Mouse (Mus musculus) embryonic facial prominence, embryonic 15.5 days (tissue): ENCODE data around the gene Ptpra. TPM values are rescaled to one million over a fixed set of nuclear protein-coding genes. Genes with fewer than 3 reads are reported as not detected.

Source experiments
- ATAC-seq: fragments of 200-750 bp; cut with Nextera tagmentation; 2 replicates; pipeline ENCODE4 v1.8.0; 2017; ENCODE audit warnings: low read depth, moderate TSS enrichment; ENCODE audit not compliant: insufficient number of reproducible peaks, low FRiP score, low TSS enrichment
- H3K27ac ChIP-seq: fragments of 300-500 bp; sonication (generic); replicated peaks from 2 replicates; pipeline ENCODE4 v1.5.1; 2015; ENCODE audit warnings: mild to moderate bottlenecking, inconsistent platforms
- H3K27me3 ChIP-seq: fragments of 300-500 bp; sonication (generic); 2 replicates; pipeline ENCODE4 v1.6.1; 2015; ENCODE audit warnings: inconsistent platforms
- H3K36me3 ChIP-seq: fragments of 300-500 bp; sonication (generic); 2 replicates; pipeline ENCODE4 v1.6.1; 2015; ENCODE audit warnings: mild to moderate bottlenecking, inconsistent platforms
- H3K4me1 ChIP-seq: fragments of 300-500 bp; sonication (generic); 2 replicates; pipeline ENCODE4 v1.6.1; 2015; ENCODE audit warnings: inconsistent platforms
- H3K4me2 ChIP-seq: fragments of 300-500 bp; sonication (generic); replicated peaks from 2 replicates; pipeline ENCODE4 v1.6.1; 2015; ENCODE audit warnings: mild to moderate bottlenecking, inconsistent platforms
- H3K4me3 ChIP-seq: fragments of 300-500 bp; sonication (generic); replicated peaks from 2 replicates; pipeline ENCODE4 v1.5.1; 2015; ENCODE audit warnings: mild to moderate bottlenecking, inconsistent platforms
- H3K9ac ChIP-seq: fragments of 300-500 bp; sonication (generic); 2 replicates; pipeline ENCODE4 v1.6.1; 2015; ENCODE audit warnings: inconsistent platforms
- H3K9me3 ChIP-seq: fragments of 300-500 bp; sonication (generic); replicated peaks from 2 replicates; pipeline ENCODE4 v1.6.1; 2016; ENCODE audit warnings: inconsistent platforms
- WGBS: fragments of 180-500 bp; shearing (Covaris S2); methylation state at CpG from one replicate; pipeline ENCODE4 v1.1.7; 2015; 5-methylcytosine and 5-hydroxymethylcytosine counted together
- polyA plus RNA-seq: library from polyadenylated mRNA; unstranded; fragments of >200 nt; fragmentation: Nextera tagmentation; extraction: Ambion mirVana; gene quantifications from 2 replicates; pipeline ENCODE4 v1.2.1, GENCODE M21; 2015

Gene Ptpra
- polyA plus RNA-seq, 1 experiment from 2014 or later, result 108 TPM

GRCm38 (mm10) chr2:130461287-130462071 lies 11.4 kb downstream of the Ptpra start:
- Histone ChIP-seq H3K4me1 (0 out of 2 replicates have a peak, but pooled peaks cover 6% of the 10 kb centered on the region), H3K4me3 (no peak overlapping the region), H3K27ac (no peak overlapping the region), H3K9ac (no peak overlapping the region), H3K36me3 (no peaks in the 10 kb centered on the region), H3K4me2 (no peak overlapping the region), H3K27me3 (no peaks in the 10 kb centered on the region), H3K9me3 (no peaks in the 10 kb centered on the region)
- ATAC-seq, result no peak
- 52% methylated on average over 15 of the region's 15 CpGs for WGBS

- H3K9me3 ChIP-seq, result no peaks in the 10 kb centered on the region
- H3K27me3 ChIP-seq, result no peaks in the 10 kb centered on the region
- H3K4me3 ChIP-seq, result no peak overlapping the region
- no peak overlapping the region for H3K27ac ChIP-seq
- no peaks in the 10 kb centered on the region for H3K36me3 ChIP-seq
- 0 out of 2 replicates have a peak, but pooled peaks cover 2% of the 10 kb centered on the region for H3K4me1 ChIP-seq
- H3K9ac ChIP-seq, result no peak overlapping the region
- H3K4me2 ChIP-seq, result no peak overlapping the region
- 92% methylated on average over 1 of the region's 1 CpGs for WGBS
- no peak for ATAC-seq
Observed at GRCm38 (mm10) chr2:130466438-130466837, 16.4 kb downstream of the Ptpra start.

DNA sequence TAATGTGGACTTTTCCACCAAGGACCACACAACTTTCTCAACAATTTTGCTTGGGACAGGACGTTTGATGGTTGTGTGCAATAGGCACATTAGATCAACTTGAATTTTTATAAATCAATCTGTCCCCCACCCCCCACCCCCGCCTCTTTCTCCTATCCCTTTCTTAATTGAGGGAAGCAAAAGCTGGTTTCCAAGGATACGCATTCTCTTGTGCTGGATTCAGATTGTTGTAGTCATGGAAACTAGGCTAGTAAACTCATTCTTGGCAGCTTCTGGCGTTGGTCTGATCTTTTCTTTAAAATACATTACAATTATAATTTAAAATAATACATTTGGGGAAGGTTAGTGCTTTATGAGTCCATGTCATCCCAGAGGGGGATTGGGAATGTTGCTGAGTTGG lies 19.3 kb downstream of the Ptpra start:
- no peak overlapping the region for H3K27ac ChIP-seq
- no peaks in the 10 kb centered on the region for H3K36me3 ChIP-seq
- no peaks in the 10 kb centered on the region for H3K9me3 ChIP-seq
- ATAC-seq, result no peak
- WGBS, result 58% methylated on average over 4 of the region's 4 CpGs
- no peak overlapping the region for H3K9ac ChIP-seq
- H3K4me1 ChIP-seq, result no peaks in the 10 kb centered on the region
- no peak overlapping the region for H3K4me3 ChIP-seq
- H3K4me2 ChIP-seq, result no peak overlapping the region
- H3K27me3 ChIP-seq, result no peaks in the 10 kb centered on the region

DNA sequence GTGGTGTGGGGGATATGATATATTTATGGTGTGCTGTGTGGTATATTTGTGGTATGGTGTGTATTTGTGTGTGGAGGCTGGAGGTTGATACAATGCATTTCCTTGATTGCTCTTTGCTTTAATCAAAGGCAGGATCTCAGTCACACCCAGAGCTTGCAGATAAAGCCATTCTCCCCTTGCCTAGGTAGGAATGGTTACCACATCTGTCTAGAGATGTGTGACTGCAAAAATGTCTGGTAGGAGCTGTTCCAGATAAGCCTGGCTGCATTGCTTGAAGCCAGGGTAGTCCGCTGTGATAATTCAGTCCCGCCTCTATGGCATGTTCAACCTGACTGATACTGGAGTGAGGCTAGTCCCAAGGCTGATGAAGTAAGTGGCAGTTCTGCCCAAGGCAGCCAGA lies 19.9 kb downstream of the Ptpra start:
- WGBS, result 86% methylated on average over 2 of the region's 2 CpGs
- H3K27me3 ChIP-seq, result no peaks in the 10 kb centered on the region
- H3K36me3 ChIP-seq, result no peaks in the 10 kb centered on the region
- H3K4me2 ChIP-seq, result no peak overlapping the region
- H3K27ac ChIP-seq, result no peak overlapping the region
- H3K4me1 ChIP-seq, result no peaks in the 10 kb centered on the region
- no peak overlapping the region for H3K9ac ChIP-seq
- no peaks in the 10 kb centered on the region for H3K9me3 ChIP-seq
- H3K4me3 ChIP-seq, result no peak overlapping the region
- no peak for ATAC-seq

DNA sequence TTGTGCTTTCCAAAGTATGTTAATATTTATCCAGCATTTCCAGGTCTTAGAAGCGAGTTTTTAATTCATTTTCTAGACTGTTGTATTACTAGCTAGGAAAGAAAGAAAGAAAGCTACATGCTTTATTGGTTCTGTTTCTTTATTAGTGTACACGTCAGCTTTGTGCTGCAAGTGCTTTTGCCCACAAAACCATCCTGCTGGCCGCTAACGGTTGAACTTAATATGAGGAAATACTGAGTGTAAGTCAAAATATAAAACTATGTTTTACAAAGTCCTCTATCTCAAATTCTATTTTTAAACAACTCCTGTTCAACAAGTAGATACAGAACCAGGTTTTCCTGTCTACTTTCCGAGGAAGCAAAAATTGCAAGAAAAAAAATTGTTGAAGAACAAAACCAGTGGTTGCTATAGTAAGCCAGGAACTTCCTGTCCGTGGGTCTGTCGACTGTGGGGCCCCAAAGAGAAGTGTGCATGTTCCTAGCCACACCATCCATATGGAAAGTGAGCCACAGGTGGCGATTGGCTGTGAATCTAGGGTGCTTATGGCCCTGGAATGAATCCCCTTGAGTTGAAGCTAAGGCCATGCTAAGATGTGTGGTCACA lies 22.9 kb downstream of the Ptpra start:
- Histone ChIP-seq H3K4me1 (no peaks in the 10 kb centered on the region), H3K4me2 (no peak overlapping the region), H3K36me3 (no peaks in the 10 kb centered on the region), H3K9me3 (no peaks in the 10 kb centered on the region), H3K4me3 (no peak overlapping the region), H3K27ac (no peak overlapping the region), H3K9ac (no peak overlapping the region), H3K27me3 (no peaks in the 10 kb centered on the region)
- ATAC-seq, result no peak
- WGBS, result 68% methylated on average over 8 of the region's 8 CpGs

GRCm38 (mm10) chr2:130475764-130476163 lies 25.7 kb downstream of the Ptpra start:
- 91% methylated on average over 11 of the region's 11 CpGs for WGBS
- Histone ChIP-seq H3K4me1 (no peaks in the 10 kb centered on the region), H3K27ac (no peak overlapping the region), H3K4me2 (no peak overlapping the region), H3K9ac (no peak overlapping the region), H3K9me3 (no peaks in the 10 kb centered on the region), H3K4me3 (no peak overlapping the region), H3K36me3 (no peaks in the 10 kb centered on the region), H3K27me3 (no peaks in the 10 kb centered on the region)
- no peak for ATAC-seq

- Histone ChIP-seq H3K9me3 (no peaks in the 10 kb centered on the region), H3K4me2 (no peak overlapping the region), H3K4me3 (no peak overlapping the region), H3K27me3 (no peaks in the 10 kb centered on the region), H3K9ac (no peak overlapping the region), H3K36me3 (no peaks in the 10 kb centered on the region), H3K4me1 (no peaks in the 10 kb centered on the region), H3K27ac (no peak overlapping the region)
- 90% methylated on average over 6 of the region's 6 CpGs for WGBS
- ATAC-seq, result no peak
Observed at GRCm38 (mm10) chr2:130476666-130477297, 26.7 kb downstream of the Ptpra start.

DNA sequence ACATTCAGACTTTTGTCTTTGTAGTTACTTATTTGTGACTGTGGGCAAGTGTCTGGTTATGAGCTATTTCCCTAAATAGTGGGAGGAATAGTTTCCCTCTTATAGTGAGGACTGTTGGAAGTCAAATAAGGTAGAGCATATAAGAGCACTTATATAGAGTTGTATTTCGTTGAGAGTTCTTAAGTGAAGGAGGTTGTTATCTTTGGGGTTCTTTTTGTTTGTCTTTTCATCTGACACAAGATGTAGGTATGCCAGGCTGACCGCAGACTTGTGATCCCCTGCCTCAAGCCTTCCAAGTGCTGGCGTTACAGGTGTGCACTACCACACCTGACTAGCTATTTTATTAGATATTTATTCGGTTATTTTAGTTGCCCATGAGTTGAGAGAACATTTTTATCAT lies 32.1 kb downstream of the Ptpra start:
- Histone ChIP-seq H3K9ac (no peak overlapping the region), H3K27ac (no peak overlapping the region), H3K27me3 (no peaks in the 10 kb centered on the region), H3K4me1 (no peaks in the 10 kb centered on the region), H3K4me3 (no peak overlapping the region), H3K36me3 (no peaks in the 10 kb centered on the region), H3K4me2 (no peak overlapping the region), H3K9me3 (no peaks in the 10 kb centered on the region)
- ATAC-seq, result no peak
- 92% methylated on average over 4 of the region's 4 CpGs for WGBS

DNA sequence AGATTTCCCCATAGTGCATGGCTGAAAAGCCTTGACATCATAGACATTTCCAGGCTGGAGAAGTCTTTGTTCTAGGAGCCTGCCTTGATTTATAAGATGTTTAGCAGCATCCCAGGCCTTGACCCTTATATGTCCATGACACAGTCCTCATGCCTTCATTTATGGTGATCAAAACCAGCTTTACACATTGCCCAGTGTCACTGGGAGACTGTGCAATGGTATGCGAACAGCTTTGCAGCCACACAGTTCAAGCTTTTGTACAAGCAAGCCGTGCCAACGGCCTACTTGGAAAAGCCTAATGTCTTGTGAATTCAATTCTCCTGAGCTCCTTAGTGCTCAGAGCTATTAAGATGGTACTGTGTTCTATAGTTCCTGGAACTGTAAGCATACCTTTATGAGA lies 32.6 kb downstream of the Ptpra start:
- no peak overlapping the region for H3K4me3 ChIP-seq
- no peak overlapping the region for H3K27ac ChIP-seq
- H3K9ac ChIP-seq, result no peak overlapping the region
- WGBS, result 82% methylated on average over 3 of the region's 3 CpGs
- H3K9me3 ChIP-seq, result no peaks in the 10 kb centered on the region
- H3K4me2 ChIP-seq, result no peak overlapping the region
- ATAC-seq, result no peak
- no peaks in the 10 kb centered on the region for H3K27me3 ChIP-seq
- no peaks in the 10 kb centered on the region for H3K4me1 ChIP-seq
- no peaks in the 10 kb centered on the region for H3K36me3 ChIP-seq

DNA sequence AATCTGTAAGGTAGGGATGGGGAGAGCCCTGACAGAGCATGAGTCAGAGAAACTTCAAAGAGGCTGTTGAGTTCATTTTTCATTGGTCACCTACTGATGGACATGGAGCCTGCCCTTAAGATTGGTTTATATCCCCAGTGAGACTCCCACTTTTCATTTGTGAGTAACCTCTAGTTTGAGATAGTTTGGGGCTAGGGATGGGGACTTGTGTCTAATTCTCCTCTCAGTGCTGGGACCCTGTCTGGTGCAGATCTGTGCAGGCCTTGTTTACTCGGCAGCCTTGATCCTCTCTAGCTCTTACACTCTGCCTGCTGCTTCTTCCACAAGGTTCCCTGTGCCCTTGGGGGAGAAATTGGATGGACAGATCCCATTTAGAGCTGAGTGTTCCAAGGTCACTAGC lies 34.1 kb downstream of the Ptpra start:
- Histone ChIP-seq H3K9ac (no peak overlapping the region), H3K4me1 (no peaks in the 10 kb centered on the region), H3K4me3 (no peak overlapping the region), H3K9me3 (no peaks in the 10 kb centered on the region), H3K27me3 (no peaks in the 10 kb centered on the region), H3K4me2 (no peak overlapping the region), H3K36me3 (no peaks in the 10 kb centered on the region), H3K27ac (no peak overlapping the region)
- no peak for ATAC-seq
- 100% methylated on average over 1 of the region's 1 CpGs for WGBS

- no peak overlapping the region for H3K4me2 ChIP-seq
- 95% methylated on average over 2 of the region's 2 CpGs for WGBS
- no peaks in the 10 kb centered on the region for H3K27me3 ChIP-seq
- no peaks in the 10 kb centered on the region for H3K4me1 ChIP-seq
- no peak for ATAC-seq
- H3K4me3 ChIP-seq, result no peak overlapping the region
- no peaks in the 10 kb centered on the region for H3K9me3 ChIP-seq
- H3K27ac ChIP-seq, result no peak overlapping the region
- H3K9ac ChIP-seq, result no peak overlapping the region
- no peaks in the 10 kb centered on the region for H3K36me3 ChIP-seq
Observed at GRCm38 (mm10) chr2:130488002-130488401, 37.9 kb downstream of the Ptpra start.
